Mouse (Mus musculus) thymus, postnatal 10 days (tissue): ENCODE results near the gene Plin4.
A peak's percentile ranks its signal among the peaks of the same experiment; 100 is the strongest.

Experiments used
- DNase-seq, 2 experiments: peaks; one replicate each; pipeline ENCODE4 v3.0.0; 2021; ENCODE audit warnings: low spot score in 2 of 2

Gene Plin4

GRCm38 (mm10) chr17:56109219-56110051 lies at the start of gene Plin4:
Gene Plin4, minus strand, starts transcription at chr17:56109803.
- DNase-seq, result no peak

- DNase-seq, result no peak
Measured at GRCm38 (mm10) chr17:56153643-56154042, 44.0 kb upstream of the Plin4 start.

GRCm38 (mm10) chr17:56149897-56150296 lies 40.3 kb upstream of the Plin4 start:
- DNase-seq, result no peak

- DNase-seq, result no peak
Measured at GRCm38 (mm10) chr17:56148790-56149618, 39.4 kb upstream of the Plin4 start.

GRCm38 (mm10) chr17:56148280-56148679 lies 38.7 kb upstream of the Plin4 start:
- no peak for DNase-seq

- DNase-seq, result no peak
Measured at GRCm38 (mm10) chr17:56147420-56147819, 37.8 kb upstream of the Plin4 start.

GRCm38 (mm10) chr17:56146131-56146530 lies 36.5 kb upstream of the Plin4 start:
- no peak for DNase-seq

GRCm38 (mm10) chr17:56144546-56144945 lies 34.9 kb upstream of the Plin4 start:
- no peak for DNase-seq

- no peak for DNase-seq
Measured at GRCm38 (mm10) chr17:56141702-56142605, 32.4 kb upstream of the Plin4 start.

- peak; percentile 61 to 81 for DNase-seq
Measured at GRCm38 (mm10) chr17:56139858-56140595, 30.4 kb upstream of the Plin4 start, which contains the start of gene Sema6b. Gene Sema6b, minus strand, starts transcription at chr17:56140343.

GRCm38 (mm10) chr17:56139355-56139754 lies 29.8 kb upstream of the Plin4 start:
- DNase-seq, result no peak

- DNase-seq, result no peak
Measured at GRCm38 (mm10) chr17:56137839-56138613, 28.4 kb upstream of the Plin4 start.

GRCm38 (mm10) chr17:56136558-56136957 lies 27.0 kb upstream of the Plin4 start:
- no peak for DNase-seq

- peak; percentile 54 to 84 for DNase-seq
Measured at GRCm38 (mm10) chr17:56134463-56134971, 24.9 kb upstream of the Plin4 start.

GRCm38 (mm10) chr17:56133457-56134363 lies 24.1 kb upstream of the Plin4 start:
- no peak for DNase-seq

GRCm38 (mm10) chr17:56132661-56133060 lies 23.1 kb upstream of the Plin4 start:
- DNase-seq, result peak in 1 of 2 experiments; percentile 63

- peak; percentile 37 to 84 for DNase-seq
Measured at GRCm38 (mm10) chr17:56131814-56132213, 22.2 kb upstream of the Plin4 start.

GRCm38 (mm10) chr17:56131136-56131535 lies 21.5 kb upstream of the Plin4 start:
- DNase-seq, result no peak

GRCm38 (mm10) chr17:56128246-56128645 lies 18.6 kb upstream of the Plin4 start:
- DNase-seq, result no peak
